Mouse (Mus musculus) cerebellum, postnatal 4 days (tissue): ENCODE results near the gene Zmpste24.

Experiments used
- DNase-seq, 2 experiments: peaks; one replicate each; pipeline ENCODE4 v3.0.0; 2022; ENCODE audit warnings: low spot score in 2 of 2, mixed read lengths in 1 of 2

Gene Zmpste24

GRCm38 (mm10) chr4:121033006-121033405 lies 65.0 kb downstream of the Zmpste24 start:
- DNase-seq = no peak

DNA sequence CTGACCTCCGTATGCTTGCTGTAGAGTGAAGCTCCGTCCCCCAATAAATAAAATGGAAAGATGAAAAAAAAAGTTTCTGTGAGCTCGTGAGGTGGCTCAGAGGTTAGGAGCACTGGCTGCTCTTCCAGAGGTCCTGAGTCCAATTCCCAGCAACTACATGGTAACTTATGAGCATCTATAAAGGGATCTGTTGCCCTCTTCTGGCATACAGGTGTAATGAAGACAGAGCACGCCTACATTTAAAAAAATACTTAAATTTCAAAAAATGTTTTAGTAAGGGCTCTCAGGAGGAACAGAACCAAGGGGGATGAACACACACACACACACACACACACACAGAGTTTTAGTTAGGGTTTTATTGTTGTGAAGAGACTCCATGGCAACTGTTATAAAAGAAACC lies 66.6 kb downstream of the Zmpste24 start:
- DNase-seq = no peak

DNA sequence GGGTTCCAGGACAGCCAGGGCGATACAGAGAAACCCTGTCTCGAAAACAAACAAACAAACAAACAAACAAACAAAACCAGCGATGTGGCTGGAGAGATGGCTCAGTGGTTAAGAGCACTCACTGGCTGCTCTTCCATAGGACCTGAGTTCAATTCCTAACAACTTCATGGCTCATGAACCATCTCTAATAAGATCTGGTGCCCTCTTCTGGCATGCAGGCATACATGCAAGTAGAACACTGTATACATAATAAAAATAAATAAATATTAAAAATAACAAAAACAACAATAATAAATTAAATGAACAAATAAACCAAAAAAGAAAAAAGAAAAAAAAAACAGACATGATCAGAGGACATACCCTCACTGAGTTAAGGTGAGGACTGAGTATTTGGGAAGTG lies 68.4 kb downstream of the Zmpste24 start:
- DNase-seq = no peak

GRCm38 (mm10) chr4:121028659-121029392 lies 69.2 kb downstream of the Zmpste24 start:
- DNase-seq = peak; percentile 58 to 66

DNA sequence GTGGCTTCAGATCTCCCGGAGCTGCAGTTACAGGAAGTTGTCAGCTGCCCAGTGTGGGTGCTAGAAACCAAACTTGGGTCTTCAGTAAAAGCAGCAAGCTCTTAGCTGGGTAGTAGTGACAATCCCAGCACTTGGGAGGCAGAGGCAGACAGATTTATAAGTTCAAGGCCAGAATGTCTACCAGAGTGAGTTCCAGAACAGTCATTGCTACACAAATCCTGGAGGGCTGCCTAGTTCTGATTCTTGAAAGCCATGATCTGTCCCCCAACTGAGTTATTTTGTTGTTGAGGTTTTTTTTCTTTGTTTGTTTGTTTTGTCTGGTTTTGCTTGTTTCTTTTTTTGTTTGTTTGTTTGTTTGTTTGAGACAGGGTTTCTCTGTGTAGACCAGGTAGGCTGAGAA lies 69.9 kb downstream of the Zmpste24 start:
- no peak for DNase-seq

DNA sequence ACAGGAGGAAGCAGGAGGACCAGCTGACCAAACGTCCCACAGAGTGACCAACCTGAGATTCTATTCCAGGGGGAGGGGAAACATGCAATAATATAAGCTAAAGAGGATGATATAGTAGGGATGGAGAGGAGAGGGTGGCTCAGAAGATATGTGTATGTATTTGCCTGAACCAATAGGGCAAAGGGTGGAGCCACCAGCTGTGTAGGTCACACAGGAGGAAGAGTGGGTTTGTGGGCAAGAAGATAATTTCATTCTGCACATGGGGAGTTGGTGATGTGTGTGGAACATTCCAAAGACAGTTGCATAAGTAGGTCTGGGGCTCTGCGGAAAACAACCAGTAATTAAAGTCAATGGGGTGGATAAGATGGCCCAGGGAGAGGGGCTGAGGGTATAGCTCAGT lies 72.4 kb downstream of the Zmpste24 start:
- DNase-seq = no peak

- DNase-seq = no peak
Measured at GRCm38 (mm10) chr4:121023941-121024340, 74.1 kb downstream of the Zmpste24 start.

- no peak for DNase-seq
Measured at GRCm38 (mm10) chr4:121023464-121023863, 74.6 kb downstream of the Zmpste24 start.

- no peak for DNase-seq
Measured at GRCm38 (mm10) chr4:121021911-121022310, 76.1 kb downstream of the Zmpste24 start.

GRCm38 (mm10) chr4:121020040-121020790 lies 77.8 kb downstream of the Zmpste24 start:
- DNase-seq = no peak

- no peak for DNase-seq
Measured at GRCm38 (mm10) chr4:121018250-121018649, 79.8 kb downstream of the Zmpste24 start.

DNA sequence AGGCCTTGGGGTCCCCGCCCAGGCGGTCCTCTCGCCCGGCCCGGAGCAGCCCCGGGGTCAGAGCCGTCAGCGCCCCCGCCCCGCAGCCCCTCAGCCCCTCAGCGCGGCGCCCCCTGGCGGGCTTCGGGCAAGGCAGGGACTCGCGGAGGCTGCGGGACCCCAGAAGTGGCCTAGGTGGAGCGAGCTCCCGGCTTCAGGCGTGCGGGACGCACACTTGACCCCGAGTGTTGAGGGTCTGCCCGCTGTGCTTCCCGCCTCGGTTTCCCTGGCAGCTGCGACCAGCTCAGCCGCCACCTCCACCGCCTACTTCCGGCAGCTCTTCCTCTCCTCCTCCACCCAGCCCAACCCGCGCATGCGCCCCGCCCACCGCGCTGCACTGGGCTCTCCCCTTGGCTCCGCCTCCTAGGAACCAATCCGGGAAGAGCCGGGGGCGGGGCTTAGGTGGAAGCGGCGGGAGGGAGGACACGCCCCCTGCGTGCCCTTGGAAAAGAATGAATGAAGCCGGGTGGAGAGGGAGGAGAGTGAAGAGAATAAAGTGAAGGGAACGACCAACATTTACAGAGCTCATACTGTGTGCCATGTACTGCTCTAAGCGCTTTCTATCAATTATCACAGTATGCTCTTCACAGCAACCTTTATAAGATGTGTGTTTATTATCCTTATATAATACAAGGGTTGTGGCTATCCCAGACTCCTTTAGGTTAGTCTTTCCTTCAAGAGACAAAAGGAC lies 80.9 kb downstream of the Zmpste24 start, which contains the start of gene Smap2:
Smap2 (minus strand) TSS at position 320 of the 730 bp plus-strand sequence.
- DNase-seq = peak; percentile 95 to 98

- peak in 1 of 2 experiments; percentile 44 for DNase-seq
Measured at GRCm38 (mm10) chr4:121016021-121016898, 81.8 kb downstream of the Zmpste24 start.

GRCm38 (mm10) chr4:121015268-121015659 lies 82.8 kb downstream of the Zmpste24 start:
- DNase-seq = no peak

GRCm38 (mm10) chr4:121014594-121015267 lies 83.3 kb downstream of the Zmpste24 start:
- DNase-seq = no peak

DNA sequence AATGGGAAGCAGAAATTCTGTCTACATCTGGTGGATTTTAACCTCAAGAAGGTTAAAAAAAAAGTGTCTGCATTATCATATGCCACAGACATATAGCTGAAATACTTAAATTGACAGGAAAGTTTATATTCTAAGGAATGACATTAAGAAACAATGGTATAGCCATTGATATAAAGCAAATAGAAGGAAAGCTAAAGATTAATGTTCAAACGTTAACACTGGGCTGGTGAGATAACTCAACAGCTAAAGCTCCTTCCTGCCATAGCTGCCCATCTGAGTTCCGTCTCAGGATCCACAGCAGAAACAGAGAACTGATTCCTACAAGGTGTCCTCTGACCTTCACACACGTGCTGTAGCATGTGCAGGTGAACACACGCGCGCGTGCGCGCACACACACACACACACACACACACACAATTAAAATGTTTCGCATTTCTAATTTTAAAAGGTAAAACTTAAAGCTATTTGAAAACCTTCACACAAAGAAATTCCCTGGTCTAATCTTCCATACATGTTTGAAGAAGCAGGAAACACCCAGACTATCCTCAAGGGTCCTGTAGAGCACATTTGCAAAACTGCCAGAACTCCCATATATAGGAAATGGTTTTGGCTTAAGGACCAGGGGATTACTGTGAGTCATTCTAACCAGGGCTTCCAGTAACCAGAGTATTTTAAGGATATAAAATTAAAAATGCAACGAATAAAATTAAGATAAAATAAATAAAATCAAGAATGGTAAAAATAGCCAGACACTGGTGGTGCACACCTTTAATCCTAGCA lies 87.1 kb downstream of the Zmpste24 start:
- no peak for DNase-seq
